Mouse (Mus musculus) stomach, postnatal 0 days (tissue): ENCODE measurements at regions not wholly inside any gene's neighbourhood (a gene's known extent, or its start where the extent isn't known, plus 50 kb on each side); places are given as distances from the start of the nearest gene placed in this dataset.

Experiments used
- ATAC-seq: fragments of 200-750 bp; cut with Nextera tagmentation; 2 replicates; pipeline ENCODE4 v1.8.0; 2017; ENCODE audit not compliant: low FRiP score, low TSS enrichment
- DNase-seq: peaks from one replicate; pipeline ENCODE4 v3.0.0-alpha.2; 2016; ENCODE audit warnings: low spot score
- H3K27ac ChIP-seq: fragments of 300-500 bp; sonication (generic); replicated peaks from 2 replicates; pipeline ENCODE4 v1.5.1; 2014; ENCODE audit warnings: mild to moderate bottlenecking, control low read depth
- H3K27me3 ChIP-seq: fragments of 300-500 bp; sonication (generic); 2 replicates; pipeline ENCODE4 v1.6.1; 2014; ENCODE audit warnings: low read length; ENCODE audit not compliant: control insufficient read depth, insufficient read depth
- H3K36me3 ChIP-seq: fragments of 300-500 bp; sonication (generic); 2 replicates; pipeline ENCODE4 v1.6.1; 2014; ENCODE audit warnings: low read length, mixed read lengths; ENCODE audit not compliant: control insufficient read depth, insufficient read depth
- H3K4me1 ChIP-seq: fragments of 300-500 bp; sonication (generic); replicated peaks from 2 replicates; pipeline ENCODE4 v1.6.1; 2014; ENCODE audit warnings: antibody characterized with exemption; ENCODE audit not compliant: control insufficient read depth, insufficient read depth
- H3K4me2 ChIP-seq: fragments of 300-500 bp; sonication (generic); replicated peaks from 2 replicates; pipeline ENCODE4 v1.6.1; 2014; ENCODE audit warnings: low read depth, mild to moderate bottlenecking, control low read depth, moderate library complexity
- H3K4me3 ChIP-seq: fragments of 300-500 bp; sonication (generic); 2 replicates; pipeline ENCODE4 v1.5.1; 2014; ENCODE audit warnings: low read depth, low read length, control low read depth
- H3K9ac ChIP-seq: fragments of 300-500 bp; sonication (generic); 2 replicates; pipeline ENCODE4 v1.6.1; 2014; ENCODE audit warnings: mild to moderate bottlenecking, low read length, control low read depth, mixed read lengths
- H3K9me3 ChIP-seq: fragments of 300-500 bp; sonication (generic); 2 replicates; pipeline ENCODE4 v1.6.1; 2016; ENCODE audit warnings: low read length; ENCODE audit not compliant: control insufficient read depth
- CTCF ChIP-seq: IDR thresholded peaks from 2 replicates; pipeline ENCODE4 v1.5.1; 2016; ENCODE audit warnings: antibody characterized with exemption, low read depth, mild to moderate bottlenecking, moderate library complexity
- EP300 ChIP-seq: optimal IDR thresholded peaks from 2 replicates; pipeline ENCODE3; 2016; ENCODE audit warnings: antibody characterized with exemption
- WGBS: fragments of 180-500 bp; shearing (Covaris S2); extraction: QIAGEN DNeasy Blood & Tissue Kit; methylation state at CpG from one replicate; pipeline ENCODE4 v1.1.7; 2014; 5-methylcytosine and 5-hydroxymethylcytosine counted together

- DNase-seq (no peak), ATAC-seq (no peak)
- no peak overlapping the region for H3K9ac ChIP-seq
- TF ChIP-seq CTCF (no peak), EP300 (no peak)
- H3K4me3 ChIP-seq: no peak overlapping the region
- 62% methylated on average over 11 of the region's 11 CpGs for WGBS
- H3K4me1 ChIP-seq: no peaks in the 10 kb centered on the region
- no peaks in the 10 kb centered on the region for H3K27me3 ChIP-seq
- H3K4me2 ChIP-seq: no peak overlapping the region
- H3K27ac ChIP-seq: no peak overlapping the region
- H3K9me3 ChIP-seq: no peaks in the 10 kb centered on the region
- no peaks in the 10 kb centered on the region for H3K36me3 ChIP-seq
Observed at GRCm38 (mm10) chr10:17237463-17237862, 485.6 kb upstream of the Cited2 start.

- no peak overlapping the region for H3K4me2 ChIP-seq
- H3K36me3 ChIP-seq: no peaks in the 10 kb centered on the region
- WGBS: 73% methylated on average over 12 of the region's 12 CpGs
Observed at GRCm38 (mm10) chr10:17237918-17238850, 484.8 kb upstream of the Cited2 start.

GRCm38 (mm10) chr10:17248270-17248669 lies 474.7 kb upstream of the Cited2 start:
- H3K27me3 ChIP-seq: no peaks in the 10 kb centered on the region
- no peaks in the 10 kb centered on the region for H3K4me1 ChIP-seq
- DNase-seq (no peak), ATAC-seq (no peak)
- H3K9ac ChIP-seq: no peak overlapping the region
- 53% methylated on average over 2 of the region's 2 CpGs for WGBS
- TF ChIP-seq EP300 (no peak), CTCF (no peak)
- no peaks in the 10 kb centered on the region for H3K36me3 ChIP-seq
- H3K4me3 ChIP-seq: no peak overlapping the region
- H3K9me3 ChIP-seq: no peaks in the 10 kb centered on the region
- no peak overlapping the region for H3K27ac ChIP-seq
- no peak overlapping the region for H3K4me2 ChIP-seq

More at GRCm38 (mm10) chr10:17237918-17238850, 484.8 kb upstream of the Cited2 start:
- TF ChIP-seq CTCF (no peak), EP300 (no peak)
- DNase-seq: no peak
- Histone ChIP-seq H3K27ac (no peak overlapping the region), H3K9me3 (no peaks in the 10 kb centered on the region), H3K4me1 (no peaks in the 10 kb centered on the region), H3K27me3 (no peaks in the 10 kb centered on the region), H3K9ac (no peak overlapping the region), H3K4me3 (no peak overlapping the region)
- ATAC-seq: no peak

- H3K36me3 ChIP-seq: no peaks in the 10 kb centered on the region
- no peak for ATAC-seq
- 41% methylated on average over 4 of the region's 4 CpGs for WGBS
Observed at GRCm38 (mm10) chr10:17253040-17253439, 470.0 kb upstream of the Cited2 start.

GRCm38 (mm10) chr10:17260154-17260553 lies 462.9 kb upstream of the Cited2 start:
- Histone ChIP-seq H3K4me1 (no peaks in the 10 kb centered on the region), H3K4me3 (no peak overlapping the region), H3K9ac (no peak overlapping the region), H3K27me3 (no peaks in the 10 kb centered on the region), H3K36me3 (no peaks in the 10 kb centered on the region), H3K4me2 (no peak overlapping the region), H3K27ac (no peak overlapping the region), H3K9me3 (no peaks in the 10 kb centered on the region)
- no peak for TF ChIP-seq CTCF
- WGBS: 55% methylated on average over 4 of the region's 4 CpGs
- ATAC-seq: no peak
- DNase-seq: no peak

More at GRCm38 (mm10) chr10:17253040-17253439, 470.0 kb upstream of the Cited2 start:
- H3K27ac ChIP-seq: no peak overlapping the region
- no peak overlapping the region for H3K4me2 ChIP-seq
- DNase-seq: peak; percentile 39
- no peak overlapping the region for H3K9ac ChIP-seq
- H3K27me3 ChIP-seq: no peaks in the 10 kb centered on the region
- no peak overlapping the region for H3K4me3 ChIP-seq
- no peaks in the 10 kb centered on the region for H3K9me3 ChIP-seq
- no peaks in the 10 kb centered on the region for H3K4me1 ChIP-seq
- no peak for TF ChIP-seq CTCF
- TF ChIP-seq EP300: peak; percentile 74

GRCm38 (mm10) chr10:17260615-17261014 lies 462.4 kb upstream of the Cited2 start:
- H3K4me2 ChIP-seq: no peak overlapping the region
- no peak overlapping the region for H3K4me3 ChIP-seq
- no peaks in the 10 kb centered on the region for H3K9me3 ChIP-seq
- DNase-seq: no peak
- H3K4me1 ChIP-seq: no peaks in the 10 kb centered on the region
- 72% methylated on average over 4 of the region's 4 CpGs for WGBS
- no peak overlapping the region for H3K9ac ChIP-seq
- H3K27ac ChIP-seq: no peak overlapping the region
- no peaks in the 10 kb centered on the region for H3K36me3 ChIP-seq
- TF ChIP-seq CTCF (no peak), EP300 (no peak)
- ATAC-seq: no peak
- H3K27me3 ChIP-seq: no peaks in the 10 kb centered on the region
